Mouse (Mus musculus): ENCODE measurements at regions not wholly inside any gene's neighbourhood (a gene's known extent, or its start where the extent isn't known, plus 50 kb on each side); places are given as distances from the start of the nearest gene placed in this dataset.
A peak's percentile ranks its signal among the peaks of the same experiment; 100 is the strongest.

DNA sequence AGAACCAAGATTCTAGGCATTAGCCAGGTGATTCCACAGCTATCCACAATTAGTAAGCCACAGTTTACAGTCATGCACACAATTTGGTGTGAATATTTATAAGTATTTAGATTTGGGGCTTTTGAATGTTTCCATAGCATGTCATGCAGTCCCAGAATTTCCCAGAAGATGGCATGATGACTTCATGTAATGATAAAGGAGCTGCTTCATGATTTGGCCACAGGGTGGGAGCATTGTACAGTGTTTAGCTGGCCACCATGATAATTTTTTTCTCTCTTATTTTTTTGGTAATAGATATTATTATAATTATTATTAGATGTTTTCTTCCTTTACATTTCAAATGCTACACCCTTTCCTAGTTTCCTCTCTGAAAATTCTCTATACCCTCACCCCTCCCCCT lies 93.6 kb upstream of the Mctp2 start:
- TF ChIP-seq POLR2A (IDR thresholded peaks at IDR 0.05; ENCODE audit: borderline replicate concordance, extremely low read depth, insufficient read depth, insufficient read length, poor library complexity, severe bottlenecking) = no peak
- peak; percentile 84 for TF ChIP-seq CTCF (IDR thresholded peaks at IDR 0.05; ENCODE audit: borderline replicate concordance, extremely low read depth, insufficient read depth, insufficient read length)

Data from brain, embryonic 14.5 days (tissue).